Mouse (Mus musculus) gastrocnemius, adult 2 months (tissue): ENCODE measurements at regions not wholly inside any gene's neighbourhood (a gene's known extent, or its start where the extent isn't known, plus 50 kb on each side); places are given as distances from the start of the nearest gene placed in this dataset.

Experiments used
- DNase-seq: peaks from one replicate; pipeline ENCODE4 v3.0.0; 2022
- H3K27ac ChIP-seq: fragments of 200-600 bp; 2 replicates; pipeline ENCODE4 v1.8.1; 2022; ENCODE audit warnings: mild to moderate bottlenecking
- H3K4me3 ChIP-seq: fragments of 200-600 bp; 2 replicates; pipeline ENCODE4 v1.8.1; 2022; ENCODE audit warnings: mild to moderate bottlenecking, moderate library complexity
- CTCF ChIP-seq: fragments of 200-600 bp; IDR thresholded peaks from 2 replicates; pipeline ENCODE4 v1.8.1; 2022; ENCODE audit warnings: antibody characterized with exemption, mild to moderate bottlenecking, moderate library complexity
- intact Hi-C: fragments of 180-260 bp; cut with DNase I; formaldehyde crosslinking; loops from one replicate; pipeline ENCODE4 v1.15.1; 2025

DNA sequence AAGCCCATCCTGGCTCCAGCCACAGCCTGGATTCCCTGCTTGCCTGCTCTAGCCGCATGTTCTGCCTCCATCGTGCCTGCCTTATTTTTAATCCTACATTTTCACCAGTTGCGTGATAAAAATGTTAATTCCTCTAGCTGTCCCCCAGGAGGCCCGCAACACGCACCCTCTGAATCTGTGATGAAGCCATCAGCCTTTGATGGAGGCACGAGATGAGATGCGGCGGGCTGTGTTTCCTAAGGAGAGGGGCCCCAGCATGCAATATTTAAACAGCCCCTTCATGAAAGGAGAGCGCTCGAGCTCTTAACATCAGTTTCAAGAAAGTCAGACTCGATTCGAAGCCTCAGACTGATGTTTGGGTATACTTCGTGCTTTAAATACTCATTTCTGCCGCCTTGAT lies 76.3 kb downstream of the Nptx2 start:
- H3K4me3 ChIP-seq = no peak overlapping the region
- TF ChIP-seq CTCF = no peak
- no peak overlapping the region for H3K27ac ChIP-seq
- no peak for DNase-seq
- intact Hi-C loops = no loop called here

DNA sequence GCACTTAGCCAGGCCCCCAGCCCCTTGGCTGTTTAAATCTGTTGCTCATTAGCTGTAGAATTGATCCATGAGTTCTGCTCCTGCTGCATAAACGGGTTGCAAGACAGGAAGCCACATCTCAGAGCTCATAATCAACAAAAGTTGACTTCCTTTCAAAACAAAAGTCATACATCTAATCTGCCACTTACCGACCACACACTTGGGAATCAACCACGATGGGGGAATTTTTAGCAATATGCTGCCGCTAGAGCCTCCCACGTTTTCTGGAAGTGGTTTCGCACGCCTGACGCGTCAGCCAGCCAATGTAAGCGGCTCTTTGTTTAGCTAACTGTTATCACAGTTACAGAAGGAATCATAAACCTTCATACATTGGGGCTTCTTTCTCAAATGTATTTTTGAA lies 77.7 kb downstream of the Nptx2 start:
- no peak overlapping the region for H3K27ac ChIP-seq
- H3K4me3 ChIP-seq = no peak overlapping the region
- TF ChIP-seq CTCF = no peak
- no peak for DNase-seq
- intact Hi-C loops = no loop called here

DNA sequence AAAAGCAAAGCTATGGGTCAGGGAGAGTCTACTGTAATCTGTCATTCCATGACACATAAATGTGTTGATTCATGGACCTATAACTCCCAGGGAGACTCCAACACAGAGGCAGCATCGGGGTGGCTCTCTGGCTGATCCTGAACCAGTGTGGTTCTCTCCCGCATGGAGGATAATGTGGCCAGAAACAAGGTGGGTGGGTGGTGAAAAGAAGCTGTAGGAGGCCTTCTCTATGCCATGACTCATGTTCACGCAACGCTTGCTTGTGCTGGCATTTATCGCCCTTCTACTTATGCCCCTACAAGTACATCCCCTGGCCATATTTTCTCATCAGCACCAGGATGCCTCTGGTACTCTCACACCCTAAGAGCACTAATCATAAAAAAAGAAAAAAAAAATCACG lies 86.6 kb downstream of the Nptx2 start:
- intact Hi-C loops = no loop called here
- no peak for DNase-seq
- no peak for TF ChIP-seq CTCF
- H3K4me3 ChIP-seq = no peak overlapping the region
- H3K27ac ChIP-seq = no peak overlapping the region

DNA sequence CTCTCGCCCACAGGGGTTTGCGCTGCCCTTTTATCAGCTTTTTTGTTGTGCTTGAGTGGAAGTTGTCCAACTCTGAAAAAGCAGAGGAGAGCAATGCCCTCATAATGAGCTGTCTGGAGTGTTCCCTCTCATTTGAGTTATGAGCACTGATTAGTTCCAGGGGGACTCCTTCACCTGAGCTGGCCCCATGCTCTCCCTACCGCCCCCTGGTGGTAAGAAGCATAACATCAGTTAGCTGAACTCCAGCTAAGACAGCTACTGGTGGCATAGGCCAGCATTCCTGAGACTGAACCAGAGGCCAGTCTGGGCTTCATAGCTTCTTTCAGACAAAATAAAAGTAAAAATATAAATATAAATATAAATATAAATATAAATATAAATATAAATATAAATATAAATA lies 92.9 kb downstream of the Nptx2 start:
- no peak for DNase-seq
- peak; percentile 60 for TF ChIP-seq CTCF
- intact Hi-C loops = no loop called here

DNA sequence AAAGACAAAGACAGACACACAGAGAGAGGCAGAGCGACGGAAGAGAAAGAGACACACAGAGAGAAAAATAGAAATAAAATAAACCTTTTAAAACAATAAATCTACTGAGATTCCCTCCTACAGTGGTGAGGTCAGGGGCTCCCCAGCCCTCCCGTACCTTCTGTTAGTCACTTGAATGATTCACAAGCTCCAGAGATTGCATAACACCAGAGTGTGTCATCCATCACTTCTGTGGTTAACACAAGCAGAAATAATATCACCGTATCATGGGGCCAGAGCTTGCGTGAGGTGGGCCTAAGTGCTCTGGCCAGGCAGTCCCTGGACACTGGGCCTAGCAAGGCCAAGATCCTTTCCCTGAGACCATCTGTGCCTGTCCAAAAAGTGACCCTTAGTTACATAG lies 93.9 kb downstream of the Nptx2 start:
- intact Hi-C loops = no loop called here
- Histone ChIP-seq H3K4me3 (no peak overlapping the region), H3K27ac (no peak overlapping the region)
- no peak for DNase-seq
- no peak for TF ChIP-seq CTCF

More for the DNA sequence above, 92.9 kb downstream of the Nptx2 start:
- Histone ChIP-seq H3K4me3 (no peak overlapping the region), H3K27ac (no peak overlapping the region)

DNA sequence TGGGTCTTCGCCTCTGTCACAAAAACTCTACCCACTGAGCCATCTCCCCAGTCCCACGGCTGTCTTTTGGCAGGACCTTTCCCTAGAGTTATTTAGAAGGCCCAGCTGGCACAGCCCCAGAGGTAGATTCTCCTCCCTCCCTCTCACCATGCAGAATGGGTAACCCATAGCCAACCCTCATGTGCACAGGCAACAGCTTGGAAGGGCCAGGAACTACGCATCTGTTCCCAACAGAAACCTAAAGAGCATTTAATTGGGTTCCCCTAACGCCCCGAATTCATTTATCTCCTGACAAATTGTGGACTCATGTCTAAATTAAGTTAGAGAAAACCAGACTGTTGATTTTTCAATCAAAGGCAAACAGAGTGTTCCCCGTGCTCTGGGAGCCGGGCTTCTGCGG lies 97.1 kb downstream of the Nptx2 start:
- no peak overlapping the region for H3K4me3 ChIP-seq
- no peak for DNase-seq
- H3K27ac ChIP-seq = no peak overlapping the region
- no peak for TF ChIP-seq CTCF
- intact Hi-C loops = no loop called here

DNA sequence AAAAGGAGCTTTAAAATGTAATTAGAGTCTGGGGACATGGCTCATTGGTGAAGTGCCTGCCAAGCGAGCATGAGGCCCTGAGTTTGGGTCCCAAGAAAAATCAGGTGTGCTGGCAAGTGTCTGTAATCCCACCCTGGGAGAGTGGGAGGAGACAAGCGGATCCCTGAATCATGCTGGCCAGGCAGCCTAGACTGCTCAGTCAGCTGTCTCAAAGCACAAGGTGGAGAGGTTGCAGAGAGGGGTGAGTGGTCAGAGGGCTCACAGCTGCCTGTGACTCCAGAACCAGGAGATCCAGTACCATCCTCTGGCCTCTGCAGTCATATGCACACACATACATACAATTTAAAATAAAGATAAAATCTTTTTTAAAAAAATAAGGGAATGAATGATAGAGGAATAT lies 97.7 kb downstream of the Nptx2 start:
- no peak for TF ChIP-seq CTCF
- intact Hi-C loops = no loop called here
- H3K27ac ChIP-seq = no peak overlapping the region
- DNase-seq = no peak
- no peak overlapping the region for H3K4me3 ChIP-seq

DNA sequence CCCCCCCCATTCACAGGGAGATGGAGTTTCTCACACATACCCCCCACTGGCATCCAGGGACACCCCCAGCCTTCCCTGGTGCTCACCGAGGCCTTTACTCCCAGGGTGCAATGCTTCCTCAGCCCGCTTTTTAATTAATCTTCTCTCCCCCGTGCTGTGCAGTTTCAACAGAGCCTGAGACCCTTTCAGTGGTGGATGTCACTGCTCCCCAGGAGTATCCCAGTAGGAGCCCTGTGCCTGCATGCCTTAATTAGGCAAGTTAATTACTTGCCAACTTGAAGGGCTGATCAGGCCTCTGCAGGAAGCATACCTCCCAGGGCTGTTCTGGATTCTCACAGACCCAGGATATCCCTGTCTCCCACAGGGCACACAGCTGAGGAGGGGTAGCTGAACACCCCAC lies 99.7 kb downstream of the Nptx2 start:
- intact Hi-C loops = no loop called here
- no peak for DNase-seq
- no peak overlapping the region for H3K4me3 ChIP-seq
- no peak overlapping the region for H3K27ac ChIP-seq
- no peak for TF ChIP-seq CTCF

DNA sequence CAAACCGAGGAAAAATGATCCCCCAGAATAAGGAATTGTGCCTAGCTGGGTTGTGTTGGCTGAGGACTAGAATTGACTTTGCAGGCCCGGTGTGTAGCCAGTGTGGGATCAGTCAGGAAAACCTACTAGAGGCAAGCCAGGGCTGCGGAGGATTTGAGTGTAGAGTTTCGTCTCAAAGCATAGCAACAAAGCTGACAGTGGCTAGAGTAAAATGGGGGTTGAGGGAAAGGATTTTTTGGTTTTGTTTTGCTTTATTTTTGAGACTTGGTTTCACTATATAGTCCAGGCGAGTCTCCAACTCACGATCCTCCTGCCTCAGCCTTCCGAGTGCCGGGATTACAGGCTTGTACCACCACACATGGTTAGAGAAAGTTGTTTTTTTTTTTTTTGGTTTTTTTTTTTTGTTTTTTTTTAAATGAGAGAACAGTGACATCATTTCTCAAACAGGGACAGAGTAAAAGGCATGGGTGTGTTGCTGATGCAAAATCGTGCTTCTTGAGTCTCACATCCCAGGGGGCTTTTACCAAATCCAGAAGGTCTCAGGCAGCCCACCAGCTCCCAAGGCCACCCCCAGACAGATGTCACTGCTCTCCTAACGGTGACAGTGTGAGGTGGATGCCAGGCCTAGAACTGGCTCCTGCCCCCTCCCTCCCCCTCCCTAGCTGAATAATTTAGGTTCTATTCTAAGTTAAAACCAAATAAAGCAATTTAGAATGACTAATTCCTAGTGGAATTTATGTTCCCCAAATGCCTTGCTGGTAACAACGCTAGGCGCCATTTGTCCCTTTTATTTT lies 101.8 kb downstream of the Nptx2 start:
- no peak overlapping the region for H3K4me3 ChIP-seq
- no peak for TF ChIP-seq CTCF
- DNase-seq = no peak
- intact Hi-C loops = no loop called here
- H3K27ac ChIP-seq = no peak overlapping the region

DNA sequence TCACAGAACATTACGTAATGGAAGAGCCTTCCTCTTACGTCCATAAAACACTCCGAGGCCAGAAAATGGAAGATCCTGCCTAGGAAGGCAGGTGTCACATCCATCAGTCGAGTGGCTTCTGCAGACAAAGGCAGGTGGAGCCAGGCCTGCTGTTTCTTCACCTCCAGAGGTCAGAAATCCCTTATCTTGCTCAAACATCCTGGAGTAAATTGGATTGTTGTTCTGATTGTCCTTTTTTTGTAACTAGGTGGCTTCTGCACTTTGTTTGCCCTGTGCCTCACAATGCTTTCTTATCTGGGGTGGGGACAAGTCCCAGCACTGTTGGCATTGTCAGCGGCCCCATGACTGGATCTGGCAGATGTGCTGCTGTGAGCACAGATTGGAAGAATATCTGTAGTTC lies 106.5 kb downstream of the Nptx2 start:
- intact Hi-C loops = no loop called here
- TF ChIP-seq CTCF = no peak

DNA sequence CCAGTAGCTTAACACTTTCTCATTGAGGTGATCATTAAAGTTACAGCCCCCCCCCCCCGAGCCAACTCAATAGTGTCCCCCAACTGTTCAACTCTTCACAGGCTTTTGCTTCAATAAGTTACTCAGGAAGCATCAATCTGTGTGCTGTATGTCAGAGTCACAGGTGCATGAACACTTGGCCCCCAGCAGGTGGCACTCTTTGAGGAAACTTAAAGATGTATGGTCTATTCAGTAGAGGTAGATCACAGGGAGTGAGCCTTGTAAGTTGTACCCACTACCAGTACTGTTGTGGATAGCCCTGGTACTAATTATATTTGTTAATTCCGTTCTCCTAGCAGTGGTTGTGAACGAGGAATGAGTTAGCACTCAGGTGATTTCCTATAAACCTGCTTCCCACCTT lies 99.6 kb downstream of the Tmem130 start:
- Histone ChIP-seq H3K27ac (no peak overlapping the region), H3K4me3 (no peak overlapping the region)
- peak; percentile 1; the same call in 1 of the 2 replicates for TF ChIP-seq CTCF
- intact Hi-C loops = no loop called here
- DNase-seq = no peak

More for the DNA sequence above, 106.5 kb downstream of the Nptx2 start:
- H3K4me3 ChIP-seq = no peak overlapping the region
- DNase-seq = no peak
- H3K27ac ChIP-seq = no peak overlapping the region

DNA sequence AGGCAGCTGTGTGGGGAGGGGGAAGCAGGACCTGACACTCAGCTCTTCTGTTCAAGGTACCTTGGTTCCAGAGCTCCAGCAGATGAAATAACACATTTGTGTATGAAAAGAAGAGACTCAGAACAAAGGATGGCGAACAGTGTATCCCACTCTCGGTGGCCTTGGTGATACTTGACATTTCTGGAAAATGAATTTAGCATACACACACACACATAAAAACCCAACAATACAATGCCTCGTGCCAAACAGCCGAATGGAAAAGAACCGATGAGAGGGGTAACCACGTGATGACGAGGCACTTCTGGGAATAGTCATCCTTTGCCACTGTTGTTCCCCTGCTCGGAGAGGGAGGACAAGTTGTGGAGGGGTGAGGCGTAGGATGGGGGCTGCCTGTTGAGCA lies 97.6 kb downstream of the Tmem130 start:
- TF ChIP-seq CTCF = no peak
- DNase-seq = no peak
- intact Hi-C loops = no loop called here
- Histone ChIP-seq H3K27ac (no peak overlapping the region), H3K4me3 (no peak overlapping the region)

DNA sequence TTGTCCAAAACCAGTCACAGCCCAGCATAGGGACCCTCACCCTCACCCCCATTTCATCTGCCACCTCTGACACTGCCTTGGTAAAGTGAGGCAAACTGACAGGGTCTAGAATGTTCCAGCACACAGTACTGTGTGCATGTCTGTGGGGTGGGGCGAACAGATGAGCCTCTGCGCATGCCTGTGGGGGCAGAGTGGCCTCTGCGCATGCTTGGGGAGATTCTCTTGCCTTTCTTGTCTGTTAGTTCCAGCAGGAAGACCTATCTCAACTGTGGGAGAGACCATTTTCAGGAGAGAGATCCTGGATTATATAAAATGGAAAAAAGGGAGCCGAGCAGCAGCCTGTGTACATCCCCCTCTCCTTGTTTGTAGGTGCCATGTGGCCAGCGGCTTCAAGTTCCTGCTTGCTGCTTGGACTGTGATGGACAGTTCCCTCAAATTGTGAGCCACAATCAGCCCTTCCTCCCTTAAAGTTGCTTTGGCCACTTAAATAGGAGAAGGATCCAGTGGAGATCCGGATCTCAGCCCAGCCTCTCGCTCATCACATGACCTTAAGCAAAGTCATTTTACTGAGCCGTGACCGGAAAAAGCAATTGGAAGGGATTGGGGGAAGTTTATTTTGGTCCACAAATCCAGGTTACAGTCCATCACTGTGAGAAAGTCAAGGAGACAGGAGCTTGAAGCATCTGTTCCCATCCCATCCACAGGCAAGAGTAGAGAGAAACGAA lies 96.9 kb downstream of the Tmem130 start:
- no peak for TF ChIP-seq CTCF
- intact Hi-C loops = no loop called here
- no peak overlapping the region for H3K27ac ChIP-seq
- H3K4me3 ChIP-seq = no peak overlapping the region
- no peak for DNase-seq

DNA sequence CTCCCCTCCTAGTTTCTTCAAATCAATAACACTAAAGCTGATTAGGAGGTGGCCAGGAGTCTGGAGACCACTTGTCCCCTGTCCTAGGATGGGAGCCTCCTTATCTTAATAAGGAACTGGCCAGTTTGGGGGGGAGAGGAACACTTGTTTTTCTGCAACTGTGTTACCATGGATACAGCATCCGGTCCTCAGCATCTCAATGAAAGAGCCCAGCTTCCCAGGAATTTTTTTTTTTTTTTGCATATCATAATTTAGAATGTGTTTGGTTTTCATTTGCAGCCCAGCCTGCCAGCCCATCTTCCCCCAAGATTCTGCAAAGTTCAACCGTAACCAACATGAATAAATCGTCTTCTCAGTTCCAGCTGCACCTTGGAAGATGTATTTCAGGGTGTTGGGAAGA lies 93.6 kb downstream of the Tmem130 start:
- TF ChIP-seq CTCF = no peak
- H3K27ac ChIP-seq = no peak overlapping the region
- intact Hi-C loops = no loop called here
- no peak for DNase-seq
- H3K4me3 ChIP-seq = no peak overlapping the region
